Mouse (Mus musculus) heart, embryonic 11.5 days (tissue): ENCODE results near the gene Ddah2. TPM values are rescaled to one million over a fixed set of nuclear protein-coding genes. Genes with fewer than 3 reads are reported as not detected.
"Not testable (repeated sequence)": the region's sequence is repeated elsewhere in the genome, so short reads cannot be mapped to it uniquely, and the experiment has no call there.

Experiments used
- ATAC-seq: fragments of 200-750 bp; cut with Nextera tagmentation; replicated peaks from 2 replicates; pipeline ENCODE4 v1.8.0; 2017; ENCODE audit warnings: moderate library complexity; ENCODE audit not compliant: insufficient number of reproducible peaks, low FRiP score, low TSS enrichment
- H3K27ac ChIP-seq: fragments of 300-500 bp; sonication (generic); 2 replicates; pipeline ENCODE4 v1.5.1; 2014; ENCODE audit warnings: mild to moderate bottlenecking, low read depth, low read length
- H3K27me3 ChIP-seq: fragments of 300-500 bp; sonication (generic); 2 replicates; pipeline ENCODE4 v1.6.1; 2014; ENCODE audit warnings: mild to moderate bottlenecking, low read length, mixed read lengths; ENCODE audit not compliant: control insufficient read depth, insufficient read depth
- H3K36me3 ChIP-seq: fragments of 300-500 bp; sonication (generic); 2 replicates; pipeline ENCODE4 v1.6.1; 2014; ENCODE audit warnings: mild to moderate bottlenecking, low read length, moderate library complexity, mixed read lengths; ENCODE audit not compliant: control insufficient read depth, insufficient read depth
- H3K4me1 ChIP-seq: fragments of 300-500 bp; sonication (generic); 2 replicates; pipeline ENCODE4 v1.6.1; 2014; ENCODE audit warnings: low read length; ENCODE audit not compliant: control insufficient read depth, insufficient read depth
- H3K4me2 ChIP-seq: fragments of 300-500 bp; sonication (generic); 2 replicates; pipeline ENCODE4 v1.6.1; 2014; ENCODE audit warnings: mild to moderate bottlenecking, moderate library complexity
- H3K4me3 ChIP-seq: fragments of 300-500 bp; sonication (generic); 2 replicates; pipeline ENCODE4 v1.5.1; 2014; ENCODE audit warnings: low read depth, low read length
- H3K9ac ChIP-seq: fragments of 300-500 bp; sonication (generic); 2 replicates; pipeline ENCODE4 v1.6.1; 2014; ENCODE audit warnings: mild to moderate bottlenecking, low read depth, low read length, moderate library complexity
- H3K9me3 ChIP-seq: fragments of 300-500 bp; sonication (generic); replicated peaks from 2 replicates; pipeline ENCODE4 v1.6.1; 2016; ENCODE audit warnings: low read length; ENCODE audit not compliant: control insufficient read depth
- WGBS: fragments of 180-500 bp; shearing (Covaris S2); extraction: QIAGEN DNeasy Blood & Tissue Kit; methylation state at CpG from one replicate; pipeline ENCODE4 v1.1.7; 2014; ENCODE audit not compliant: insufficient replicate concordance; 5-methylcytosine and 5-hydroxymethylcytosine counted together
- polyA plus RNA-seq: library from polyadenylated mRNA; unstranded; fragments of >200 nt; fragmentation: Nextera tagmentation; extraction: Ambion mirVana; gene quantifications from 2 replicates; pipeline ENCODE4 v1.2.1, GENCODE M21; 2014

Gene Ddah2
- polyA plus RNA-seq, 1 experiment from 2014 or later = 213 TPM

- no peaks in the 10 kb centered on the region for H3K9me3 ChIP-seq
- H3K9ac ChIP-seq = no peak overlapping the region
- H3K27ac ChIP-seq = no peak overlapping the region
- no peak overlapping the region for H3K4me2 ChIP-seq
- no peaks in the 10 kb centered on the region for H3K36me3 ChIP-seq
- H3K4me3 ChIP-seq = no peak overlapping the region
- no peak for ATAC-seq
- 60% methylated on average over 8 of the region's 8 CpGs for WGBS
- H3K4me1 ChIP-seq = peaks cover 9% of the 10 kb centered on the region
- no peaks in the 10 kb centered on the region for H3K27me3 ChIP-seq
These were observed 26.4 kb upstream of the Ddah2 start for GRCm38 (mm10) chr17:35032323-35032870.

- WGBS = 68% methylated on average over 1 of the region's 1 CpGs
- H3K27me3 ChIP-seq, H3K27ac ChIP-seq: not testable (repeated sequence)
These were observed 25.1 kb upstream of the Ddah2 start for GRCm38 (mm10) chr17:35033703-35034102.

GRCm38 (mm10) chr17:35034896-35035295, 23.9 kb upstream of the Ddah2 start:
- Histone ChIP-seq H3K9me3 (no peaks in the 10 kb centered on the region), H3K27ac (no peak overlapping the region), H3K4me2 (no peak overlapping the region), H3K36me3 (no peaks in the 10 kb centered on the region), H3K27me3 (no peaks in the 10 kb centered on the region), H3K4me3 (no peak overlapping the region), H3K9ac (no peak overlapping the region), H3K4me1 (no peaks in the 10 kb centered on the region; the same call in 1 of the 2 replicates)
- 68% methylated on average over 6 of the region's 6 CpGs for WGBS
- no peak for ATAC-seq

More at GRCm38 (mm10) chr17:35033703-35034102, 25.1 kb upstream of the Ddah2 start:
- not testable (repeated sequence) for H3K4me1 ChIP-seq, H3K36me3 ChIP-seq, H3K9ac ChIP-seq, H3K4me3 ChIP-seq, ATAC-seq, H3K9me3 ChIP-seq, H3K4me2 ChIP-seq

GRCm38 (mm10) chr17:35039121-35039873, 19.5 kb upstream of the Ddah2 start:
- no peak for ATAC-seq
- no peaks in the 10 kb centered on the region for H3K9me3 ChIP-seq
- no peak overlapping the region for H3K9ac ChIP-seq
- no peak overlapping the region for H3K27ac ChIP-seq
- H3K36me3 ChIP-seq = no peaks in the 10 kb centered on the region
- H3K27me3 ChIP-seq = no peaks in the 10 kb centered on the region
- WGBS = 81% methylated on average over 11 of the region's 11 CpGs
- H3K4me2 ChIP-seq = no peak overlapping the region
- peaks cover 5% of the 10 kb centered on the region; the same call in 1 of the 2 replicates for H3K4me1 ChIP-seq
- H3K4me3 ChIP-seq = no peak overlapping the region

GRCm38 (mm10) chr17:35043794-35044193, 15.0 kb upstream of the Ddah2 start:
- peaks cover 32% of the 10 kb centered on the region for H3K4me1 ChIP-seq
- no peak for ATAC-seq
- no peak overlapping the region for H3K9ac ChIP-seq
- no peaks in the 10 kb centered on the region for H3K9me3 ChIP-seq
- H3K4me3 ChIP-seq = no peak overlapping the region
- 70% methylated on average over 4 of the region's 4 CpGs for WGBS
- no peaks in the 10 kb centered on the region for H3K36me3 ChIP-seq
- no peak overlapping the region for H3K4me2 ChIP-seq
- H3K27me3 ChIP-seq = no peaks in the 10 kb centered on the region
- H3K27ac ChIP-seq = peak overlapping the region; percentile 90

- WGBS = 47% methylated on average over 7 of the region's 7 CpGs
- H3K27ac ChIP-seq = peak overlapping the region; percentile 90
- H3K36me3 ChIP-seq = no peaks in the 10 kb centered on the region
- H3K4me3 ChIP-seq = peak overlapping the region; percentile 53
- peaks cover 39% of the 10 kb centered on the region for H3K4me1 ChIP-seq
- no peak for ATAC-seq
- peak overlapping the region; percentile 89 for H3K4me2 ChIP-seq
- no peaks in the 10 kb centered on the region for H3K27me3 ChIP-seq
- H3K9me3 ChIP-seq = no peaks in the 10 kb centered on the region
- H3K9ac ChIP-seq = peak overlapping the region; percentile 87; the same call in 1 of the 2 replicates
These were observed 13.7 kb upstream of the Ddah2 start for GRCm38 (mm10) chr17:35044904-35045806.

GRCm38 (mm10) chr17:35045807-35046680, 12.8 kb upstream of the Ddah2 start:
- Histone ChIP-seq H3K27ac (peak overlapping the region; percentile 90), H3K9ac (peak overlapping the region; percentile 87), H3K9me3 (no peaks in the 10 kb centered on the region), H3K27me3 (no peaks in the 10 kb centered on the region), H3K4me2 (peak overlapping the region; percentile 89), H3K36me3 (no peaks in the 10 kb centered on the region), H3K4me1 (peaks cover 39% of the 10 kb centered on the region), H3K4me3 (peak overlapping the region; percentile 53)
- WGBS = 4% methylated on average over 47 of the region's 48 CpGs
- ATAC-seq = no peak
